Mouse (Mus musculus) neural tube, embryonic 11.5 days (tissue): ENCODE results near the gene Dock7. TPM values are rescaled to one million over a fixed set of nuclear protein-coding genes. Genes with fewer than 3 reads are reported as not detected.
A peak's percentile ranks its signal among the peaks of the same experiment; 100 is the strongest.

Source experiments
- ATAC-seq: fragments of 200-750 bp; cut with Nextera tagmentation; 2 replicates; pipeline ENCODE4 v1.8.0; 2017; ENCODE audit warnings: moderate number of reproducible peaks, mild to moderate bottlenecking, moderate TSS enrichment, moderate library complexity; ENCODE audit not compliant: insufficient read depth, low FRiP score, low TSS enrichment
- DNase-seq: peaks from one replicate; pipeline ENCODE4 v3.0.0-alpha.2; 2015; ENCODE audit warnings: low spot score
- H3K27ac ChIP-seq: fragments of 300-500 bp; sonication (generic); 2 replicates; pipeline ENCODE4 v1.5.1; 2014; ENCODE audit warnings: low read depth, mild to moderate bottlenecking, low read length
- H3K27me3 ChIP-seq: fragments of 300-500 bp; sonication (generic); 2 replicates; pipeline ENCODE4 v1.6.1; 2014; ENCODE audit warnings: mild to moderate bottlenecking, low read length, mixed read lengths; ENCODE audit not compliant: control insufficient read depth, insufficient read depth
- H3K36me3 ChIP-seq: fragments of 300-500 bp; sonication (generic); 2 replicates; pipeline ENCODE4 v1.6.1; 2014; ENCODE audit warnings: mild to moderate bottlenecking, low read length, moderate library complexity, mixed read lengths; ENCODE audit not compliant: control insufficient read depth, insufficient read depth
- H3K4me1 ChIP-seq: fragments of 300-500 bp; sonication (generic); 2 replicates; pipeline ENCODE4 v1.6.1; 2014; ENCODE audit warnings: low read length, mixed read lengths; ENCODE audit not compliant: control insufficient read depth, insufficient read depth
- H3K4me2 ChIP-seq: fragments of 300-500 bp; sonication (generic); 2 replicates; pipeline ENCODE4 v1.6.1; 2014; ENCODE audit warnings: low read depth, mild to moderate bottlenecking, moderate library complexity
- H3K4me3 ChIP-seq: fragments of 300-500 bp; sonication (generic); 2 replicates; pipeline ENCODE4 v1.5.1; 2014; ENCODE audit warnings: low read depth, low read length
- H3K9ac ChIP-seq: fragments of 300-500 bp; sonication (generic); 2 replicates; pipeline ENCODE4 v1.6.1; 2014; ENCODE audit warnings: mild to moderate bottlenecking, low read length
- H3K9me3 ChIP-seq: fragments of 300-500 bp; sonication (generic); 2 replicates; pipeline ENCODE4 v1.6.1; 2016; ENCODE audit warnings: low read length; ENCODE audit not compliant: control insufficient read depth
- WGBS: fragments of 180-500 bp; shearing (Covaris S2); extraction: QIAGEN DNeasy Blood & Tissue Kit; methylation state at CpG from one replicate; pipeline ENCODE4 v1.1.7; 2014; 5-methylcytosine and 5-hydroxymethylcytosine counted together
- polyA plus RNA-seq: library from polyadenylated mRNA; unstranded; fragments of >200 nt; fragmentation: Nextera tagmentation; extraction: Ambion mirVana; gene quantifications from 2 replicates; pipeline ENCODE4 v1.2.1, GENCODE M21; 2014

Gene Dock7
- polyA plus RNA-seq, 1 experiment from 2014 or later = 114 TPM

- Histone ChIP-seq H3K9ac (peak within 1 kb of the TSS; percentile 92), H3K9me3 (no peaks in the 10 kb centered on the region), H3K4me3 (peak within 1 kb of the TSS; percentile 98), H3K27me3 (no peaks in the 10 kb centered on the region), H3K36me3 (no peaks in the 10 kb centered on the region), H3K4me2 (peak within 1 kb of the TSS; percentile 80), H3K27ac (peak within 1 kb of the TSS; percentile 99), H3K4me1 (peaks cover 8% of the 10 kb centered on the region)
- WGBS = under 1% methylated on average over 66 of the region's 67 CpGs
- peak; percentile 88 for DNase-seq
- ATAC-seq = peak; percentile 64
Observed at GRCm38 (mm10) chr4:98923568-98924070, 197.1 kb downstream of the Dock7 start, which contains the start of gene Usp1. TSS of gene Usp1 (plus strand) at chr4:98923810.

GRCm38 (mm10) chr4:98922643-98923567 lies 197.8 kb downstream of the Dock7 start:
- peak overlapping the region; percentile 80 for H3K4me2 ChIP-seq
- H3K9ac ChIP-seq = peak overlapping the region; percentile 91
- no peaks in the 10 kb centered on the region for H3K36me3 ChIP-seq
- peak overlapping the region; percentile 99 for H3K27ac ChIP-seq
- H3K4me1 ChIP-seq = peaks cover 8% of the 10 kb centered on the region
- H3K9me3 ChIP-seq = no peaks in the 10 kb centered on the region
- WGBS = under 1% methylated on average over 53 of the region's 53 CpGs
- H3K27me3 ChIP-seq = no peaks in the 10 kb centered on the region
- ATAC-seq (peak; percentile 94), DNase-seq (peak; percentile 97)
- H3K4me3 ChIP-seq = peak overlapping the region; percentile 98

GRCm38 (mm10) chr4:98922061-98922642 lies 198.6 kb downstream of the Dock7 start:
- peak overlapping the region; percentile 94 for H3K27ac ChIP-seq
- H3K27me3 ChIP-seq = no peaks in the 10 kb centered on the region
- H3K4me1 ChIP-seq = peaks cover 8% of the 10 kb centered on the region
- H3K4me3 ChIP-seq = peak overlapping the region; percentile 98
- no peaks in the 10 kb centered on the region for H3K36me3 ChIP-seq
- H3K9ac ChIP-seq = peak overlapping the region; percentile 91
- WGBS = 16% methylated on average over 18 of the region's 18 CpGs
- H3K9me3 ChIP-seq = no peaks in the 10 kb centered on the region
- peak overlapping the region; percentile 80 for H3K4me2 ChIP-seq
- ATAC-seq (0 out of 2 replicates have a peak, but pooled peaks have one; percentile 4), DNase-seq (no peak)

GRCm38 (mm10) chr4:98920896-98921295 lies 199.8 kb downstream of the Dock7 start:
- Histone ChIP-seq H3K36me3 (no peaks in the 10 kb centered on the region), H3K27ac (no peak overlapping the region), H3K4me3 (no peak overlapping the region), H3K27me3 (no peaks in the 10 kb centered on the region), H3K4me2 (no peak overlapping the region), H3K9me3 (no peaks in the 10 kb centered on the region), H3K9ac (no peak overlapping the region), H3K4me1 (peaks cover 8% of the 10 kb centered on the region)
- ATAC-seq = no peak
- WGBS = 89% methylated on average over 4 of the region's 4 CpGs
- DNase-seq = no peak

- no peak overlapping the region for H3K9ac ChIP-seq
- 93% methylated on average over 1 of the region's 1 CpGs for WGBS
- no peaks in the 10 kb centered on the region for H3K4me1 ChIP-seq
- no peak for ATAC-seq
- H3K9me3 ChIP-seq = no peaks in the 10 kb centered on the region
- H3K27me3 ChIP-seq = no peaks in the 10 kb centered on the region
- no peak for DNase-seq
- H3K36me3 ChIP-seq = no peaks in the 10 kb centered on the region
- no peak overlapping the region for H3K4me3 ChIP-seq
- H3K27ac ChIP-seq = no peak overlapping the region
- H3K4me2 ChIP-seq = no peak overlapping the region
Observed at GRCm38 (mm10) chr4:98918204-98918603, 202.5 kb downstream of the Dock7 start.

GRCm38 (mm10) chr4:98917724-98918123 lies 203.0 kb downstream of the Dock7 start:
- DNase-seq (no peak), ATAC-seq (no peak)
- no peak overlapping the region for H3K4me3 ChIP-seq
- H3K9me3 ChIP-seq = no peaks in the 10 kb centered on the region
- H3K27me3 ChIP-seq = no peaks in the 10 kb centered on the region
- no peak overlapping the region for H3K4me2 ChIP-seq
- no peaks in the 10 kb centered on the region for H3K36me3 ChIP-seq
- no peak overlapping the region for H3K9ac ChIP-seq
- WGBS = 57% methylated on average over 2 of the region's 2 CpGs
- H3K4me1 ChIP-seq = no peaks in the 10 kb centered on the region
- no peak overlapping the region for H3K27ac ChIP-seq

GRCm38 (mm10) chr4:98910246-98910645 lies 210.5 kb downstream of the Dock7 start:
- Histone ChIP-seq H3K9me3 (no peaks in the 10 kb centered on the region), H3K36me3 (no peaks in the 10 kb centered on the region), H3K4me1 (no peaks in the 10 kb centered on the region), H3K9ac (no peak overlapping the region), H3K4me3 (no peak overlapping the region), H3K27me3 (no peaks in the 10 kb centered on the region), H3K4me2 (no peak overlapping the region), H3K27ac (no peak overlapping the region)
- 89% methylated on average over 5 of the region's 5 CpGs for WGBS
- ATAC-seq = no peak
- no peak for DNase-seq

GRCm38 (mm10) chr4:98887148-98887547 lies 233.6 kb downstream of the Dock7 start:
- Histone ChIP-seq H3K4me3 (no peak overlapping the region), H3K36me3 (no peaks in the 10 kb centered on the region), H3K27me3 (no peaks in the 10 kb centered on the region), H3K9me3 (no peaks in the 10 kb centered on the region), H3K4me2 (no peak overlapping the region), H3K27ac (no peak overlapping the region), H3K9ac (no peak overlapping the region), H3K4me1 (no peaks in the 10 kb centered on the region)
- WGBS = 26% methylated on average over 10 of the region's 10 CpGs
- peak; percentile 65 for DNase-seq
- ATAC-seq = peak; percentile 75
